Mouse (Mus musculus) embryonic fibroblast, embryonic 13.5 days (primary cell): ENCODE results near the gene Ankrd53.

Source experiments
- CTCF ChIP-seq: IDR thresholded peaks from 2 replicates; pipeline ENCODE4 v1.5.1; 2011; ENCODE audit warnings: mild to moderate bottlenecking, control low read depth, low read length, moderate library complexity, borderline replicate concordance; ENCODE audit not compliant: insufficient read depth
- POLR2A ChIP-seq: IDR thresholded peaks from 2 replicates; pipeline ENCODE4 v1.6.1; 2011; ENCODE audit warnings: low read depth, mild to moderate bottlenecking, control low read depth, low read length, moderate library complexity

- TF ChIP-seq CTCF (no peak), POLR2A (no peak)
These were observed 6.0 kb downstream of the Ankrd53 start for GRCm38 (mm10) chr6:83768485-83768884.
